Mouse (Mus musculus) ovary, postnatal 14 days (tissue): ENCODE measurements around the gene Ten1.
A peak's percentile ranks its signal among the peaks of the same experiment; 100 is the strongest.

Source experiments
- DNase-seq: peaks from one replicate; pipeline ENCODE4 v3.0.0; 2022; ENCODE audit warnings: low spot score

The Ten1 gene

GRCm38 (mm10) chr11:116198639-116199531, at the start of gene Ten1, which contains the start of gene Acox1:
TSS of gene Ten1 (plus strand) at chr11:116198855.
TSS of gene Acox1 (minus strand) at chr11:116199045.
- DNase-seq, result peak; percentile 92

- no peak for DNase-seq
Measured at GRCm38 (mm10) chr11:116149341-116149740, 49.3 kb upstream of the Ten1 start.

GRCm38 (mm10) chr11:116150960-116151359, 47.7 kb upstream of the Ten1 start:
- no peak for DNase-seq

- DNase-seq, result no peak
Measured at GRCm38 (mm10) chr11:116161312-116161711, 37.3 kb upstream of the Ten1 start.

- DNase-seq, result no peak
Measured at GRCm38 (mm10) chr11:116162146-116162545, 36.5 kb upstream of the Ten1 start.

- no peak for DNase-seq
Measured at GRCm38 (mm10) chr11:116163002-116163401, 35.7 kb upstream of the Ten1 start.

GRCm38 (mm10) chr11:116167232-116167631, 31.4 kb upstream of the Ten1 start:
- no peak for DNase-seq

GRCm38 (mm10) chr11:116167884-116168439, 30.7 kb upstream of the Ten1 start, which contains the start of gene Fbf1:
TSS of gene Fbf1 (minus strand) at chr11:116168166.
- peak; percentile 91 for DNase-seq

GRCm38 (mm10) chr11:116169214-116169613, 29.4 kb upstream of the Ten1 start:
- DNase-seq, result no peak

GRCm38 (mm10) chr11:116170003-116170800, 28.5 kb upstream of the Ten1 start:
- DNase-seq, result no peak

- no peak for DNase-seq
Measured at GRCm38 (mm10) chr11:116171959-116172358, 26.7 kb upstream of the Ten1 start.

- no peak for DNase-seq
Measured at GRCm38 (mm10) chr11:116174775-116175448, 23.7 kb upstream of the Ten1 start.

GRCm38 (mm10) chr11:116176010-116176409, 22.6 kb upstream of the Ten1 start:
- DNase-seq, result no peak

- no peak for DNase-seq
Measured at GRCm38 (mm10) chr11:116178411-116179121, 20.1 kb upstream of the Ten1 start.

- DNase-seq, result no peak
Measured at GRCm38 (mm10) chr11:116185836-116186235, 12.8 kb upstream of the Ten1 start.

- DNase-seq, result no peak
Measured at GRCm38 (mm10) chr11:116186360-116186759, 12.3 kb upstream of the Ten1 start.

GRCm38 (mm10) chr11:116187226-116187930, 11.3 kb upstream of the Ten1 start:
- no peak for DNase-seq

- no peak for DNase-seq
Measured at GRCm38 (mm10) chr11:116194619-116195018, 4.0 kb upstream of the Ten1 start.

- no peak for DNase-seq
Measured at GRCm38 (mm10) chr11:116195252-116195651, 3.4 kb upstream of the Ten1 start.

GRCm38 (mm10) chr11:116196336-116196735, 2.3 kb upstream of the Ten1 start:
- no peak for DNase-seq
